Mouse (Mus musculus) left cerebral cortex, adult 8-10 months (tissue): Measurements from ENCODE around the gene Slc22a20. TPM values are rescaled to one million over a fixed set of nuclear protein-coding genes. Genes with fewer than 3 reads are reported as not detected.

Experiments
- DNase-seq, 2 experiments: peaks; one replicate each; pipeline ENCODE4 v3.0.0; 2022; ENCODE audit warnings: low spot score in 2 of 2
- total RNA-seq, 4 experiments: library from RNA; stranded (reverse); gene quantifications; 2 replicates each; pipeline ENCODE4 v1.2.4; 2022

The Slc22a20 gene
- total RNA-seq, 4 experiments from 2014 or later: not detected

GRCm38 (mm10) chr19:5990033-5990432 is 4.1 kb upstream of the Slc22a20 start:
- no peak for DNase-seq

- no peak for DNase-seq
These were observed 3.6 kb upstream of the Slc22a20 start for GRCm38 (mm10) chr19:5989585-5989984.

DNA sequence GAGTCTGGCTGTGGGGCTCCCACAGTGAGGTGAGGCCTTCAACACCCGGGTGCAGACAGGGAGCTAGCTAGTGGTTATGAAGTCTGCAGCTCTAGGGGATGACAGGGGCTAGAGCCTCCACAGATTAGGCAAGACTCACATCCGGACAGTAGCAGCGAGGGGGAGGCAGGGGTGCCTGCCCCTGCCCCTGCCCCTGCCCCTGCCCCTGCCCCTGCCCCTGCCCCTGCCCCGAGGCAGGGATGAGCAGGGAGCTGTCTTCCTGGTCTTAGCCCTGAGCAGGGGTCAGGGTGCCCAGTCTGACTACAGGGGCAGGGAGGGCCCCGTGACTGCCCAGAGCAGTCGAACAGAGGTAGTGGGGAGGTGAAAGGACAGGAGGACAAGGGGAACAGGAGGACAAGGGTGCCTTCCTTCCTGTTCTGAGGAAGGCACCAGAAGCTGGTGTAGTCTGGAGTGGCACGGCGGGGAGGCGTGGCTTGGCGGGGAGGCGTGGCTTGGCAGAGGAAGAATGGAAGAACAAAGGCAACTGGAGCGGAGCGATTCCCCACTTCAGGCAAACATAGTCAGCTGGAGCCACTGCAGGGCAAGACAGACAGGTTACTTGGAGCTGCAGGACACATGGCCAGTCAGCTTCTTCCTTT is 3.0 kb upstream of the Slc22a20 start:
- DNase-seq: no peak

GRCm38 (mm10) chr19:5988027-5988814 is 2.3 kb upstream of the Slc22a20 start:
- no peak for DNase-seq

DNA sequence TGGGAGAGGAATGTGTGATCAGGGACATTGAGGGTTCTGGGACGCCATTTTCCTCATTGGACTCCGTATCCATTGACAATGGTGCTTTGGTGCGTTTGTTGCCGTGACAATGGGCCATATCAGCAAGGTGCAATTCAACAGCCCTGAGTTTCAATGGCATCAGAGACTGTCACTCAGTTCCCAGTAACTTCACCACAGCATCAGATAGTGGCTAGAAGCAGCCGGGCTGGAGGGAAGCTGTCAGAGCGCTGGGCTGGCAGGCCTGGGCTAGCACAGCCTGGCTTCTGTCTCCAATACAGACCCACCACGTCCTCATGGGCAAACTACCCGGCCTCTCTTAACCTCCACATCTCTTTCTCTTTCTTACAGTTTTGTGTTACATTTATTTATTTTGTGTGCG is 5.5 kb downstream of the Slc22a20 start:
- no peak for DNase-seq

DNA sequence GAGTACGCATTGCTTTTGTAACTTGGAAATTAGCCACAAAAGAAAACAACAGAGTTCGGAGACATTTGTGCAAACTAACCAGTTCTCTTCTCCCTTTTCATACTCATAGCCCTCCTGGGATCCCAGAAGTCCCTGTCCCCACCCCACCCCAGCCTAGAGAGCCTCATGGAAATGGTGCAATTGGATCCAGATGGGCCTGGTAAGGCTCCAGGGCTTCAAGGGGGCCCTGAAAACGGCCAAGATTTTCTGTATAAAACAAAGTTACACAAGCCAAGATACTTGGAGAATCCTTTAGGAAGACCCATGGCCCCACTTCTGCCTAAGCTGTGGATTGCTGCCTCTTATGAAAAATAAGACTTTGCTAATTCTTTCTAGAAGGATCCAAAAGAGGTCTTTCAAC is 8.2 kb downstream of the Slc22a20 start:
- no peak for DNase-seq

- peak in 1 of 2 experiments; percentile 26 for DNase-seq
These were observed 10.3 kb downstream of the Slc22a20 start for GRCm38 (mm10) chr19:5975676-5976075.

DNA sequence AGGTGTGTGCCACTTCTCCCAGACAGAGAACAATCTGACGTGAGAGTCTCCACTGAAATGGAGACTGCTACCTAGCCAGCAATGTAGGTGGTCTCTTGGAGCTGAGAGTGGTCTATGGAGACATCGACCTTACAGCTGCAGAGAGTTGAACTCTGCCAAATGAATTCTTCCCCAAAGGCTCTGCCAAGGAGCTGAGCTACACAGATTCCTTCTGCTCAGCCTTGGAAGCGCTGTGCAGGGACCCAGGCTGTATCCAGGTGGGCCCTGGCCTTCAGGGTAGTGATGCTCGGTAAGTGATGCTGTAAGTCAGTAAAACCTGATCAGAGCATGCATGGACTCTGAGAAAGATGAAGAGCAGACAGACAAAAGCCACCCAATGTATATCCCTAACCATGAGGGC is 10.8 kb downstream of the Slc22a20 start:
- DNase-seq: no peak

DNA sequence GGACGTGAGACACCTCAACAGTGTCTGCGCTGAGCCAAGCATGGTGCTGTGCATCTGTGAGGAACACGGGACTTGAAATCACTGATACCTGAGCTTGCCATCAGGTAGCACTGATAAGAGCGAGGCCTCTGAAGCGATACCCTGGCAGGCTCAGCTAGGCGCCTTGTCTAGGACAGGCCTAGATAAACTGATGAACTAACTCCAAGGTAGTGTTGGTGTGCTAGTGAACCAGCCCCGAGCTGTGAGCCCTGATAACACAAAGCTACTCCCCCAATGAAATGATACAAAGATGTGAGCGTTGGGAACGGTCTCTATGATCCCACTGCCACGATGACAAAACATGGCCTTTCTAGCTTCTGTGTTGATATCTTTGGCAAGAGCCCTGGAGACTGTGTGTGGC is 18.3 kb downstream of the Slc22a20 start:
- no peak for DNase-seq

DNA sequence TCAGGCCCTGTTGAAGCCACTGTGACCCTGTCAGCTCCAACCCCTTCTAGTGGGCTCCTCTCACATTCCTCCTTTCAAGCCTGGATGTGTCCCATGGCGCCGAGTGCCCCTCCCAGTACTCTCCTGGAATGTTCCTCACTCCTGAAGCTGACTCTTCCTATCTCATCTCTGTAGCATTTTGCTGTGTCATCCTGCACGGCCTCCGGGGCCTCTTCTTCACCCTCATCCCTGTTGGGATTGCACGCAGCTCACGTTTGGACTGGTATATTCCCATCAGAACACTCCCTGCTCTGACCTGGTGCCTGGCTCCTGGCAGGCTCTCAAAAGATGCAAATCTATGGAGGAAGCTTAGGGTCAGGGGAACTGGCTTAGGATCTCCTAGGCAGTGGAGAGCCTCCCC is 19.2 kb downstream of the Slc22a20 start:
- DNase-seq: no peak

GRCm38 (mm10) chr19:5965910-5966309 is 20.0 kb downstream of the Slc22a20 start:
- no peak for DNase-seq

DNA sequence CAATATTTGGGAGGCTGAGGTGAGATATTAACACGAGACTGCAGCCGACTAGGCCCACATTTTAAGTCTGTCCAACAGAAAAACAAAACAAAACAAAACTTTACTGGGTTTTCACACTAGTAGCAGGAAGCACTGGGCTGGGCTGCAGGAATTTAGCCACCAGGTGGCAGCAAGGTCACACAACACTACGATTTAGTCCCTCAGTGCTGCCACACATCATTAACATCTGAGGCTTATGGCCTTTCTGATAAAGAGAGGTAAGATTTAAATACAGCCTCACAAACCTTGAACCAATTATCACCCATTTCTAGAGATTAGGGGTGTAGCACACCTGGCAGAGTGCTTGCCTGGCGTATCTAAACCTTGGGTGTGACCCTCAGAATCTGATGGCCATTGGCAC is 20.7 kb downstream of the Slc22a20 start:
- DNase-seq: peak in 1 of 2 experiments; percentile 39

DNA sequence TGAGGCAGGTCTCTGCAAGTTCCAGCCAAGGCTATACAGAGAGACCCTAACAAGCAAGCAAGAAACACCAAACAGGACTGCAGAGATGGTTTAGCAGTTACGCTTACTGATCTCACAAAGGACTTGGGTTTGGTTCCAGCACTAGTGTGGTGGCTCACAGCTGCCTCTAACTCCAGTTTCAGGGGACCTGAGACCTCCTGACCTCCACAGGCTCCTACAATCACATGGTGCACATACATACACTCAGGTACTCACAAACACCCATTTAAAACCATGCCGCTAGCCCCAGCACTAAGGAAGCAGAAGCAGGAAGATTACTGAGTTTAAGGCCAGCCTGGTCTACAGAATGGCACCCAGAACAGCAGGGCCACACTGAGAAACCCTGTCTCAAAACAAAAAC is 21.1 kb downstream of the Slc22a20 start:
- DNase-seq: no peak

- peak; percentile 72 to 74 for DNase-seq
These were observed 21.9 kb downstream of the Slc22a20 start, which contains the start of gene Pola2 for GRCm38 (mm10) chr19:5963883-5964562. Pola2 (minus strand) TSS chr19:5964202.

GRCm38 (mm10) chr19:5962651-5963050 is 23.3 kb downstream of the Slc22a20 start:
- DNase-seq: no peak

DNA sequence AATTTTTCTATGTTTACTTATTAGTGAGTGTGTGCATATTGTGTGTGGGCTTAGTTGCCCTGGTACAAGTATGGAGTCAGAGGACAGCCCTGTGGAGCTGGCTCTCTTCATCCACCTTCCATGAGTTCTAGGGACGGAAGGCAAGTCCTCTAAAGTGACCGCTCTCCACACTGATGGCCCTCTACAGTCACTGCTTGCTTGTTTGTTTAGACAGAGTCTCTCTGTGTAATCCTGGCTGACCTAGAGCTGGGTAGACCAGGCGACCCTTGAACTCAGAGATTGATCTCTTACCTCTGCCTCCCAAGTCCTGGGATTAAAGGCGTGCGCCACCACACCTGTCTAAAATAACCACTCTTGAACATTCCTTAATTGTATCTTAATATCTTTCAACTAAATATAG is 28.6 kb downstream of the Slc22a20 start:
- DNase-seq: no peak

DNA sequence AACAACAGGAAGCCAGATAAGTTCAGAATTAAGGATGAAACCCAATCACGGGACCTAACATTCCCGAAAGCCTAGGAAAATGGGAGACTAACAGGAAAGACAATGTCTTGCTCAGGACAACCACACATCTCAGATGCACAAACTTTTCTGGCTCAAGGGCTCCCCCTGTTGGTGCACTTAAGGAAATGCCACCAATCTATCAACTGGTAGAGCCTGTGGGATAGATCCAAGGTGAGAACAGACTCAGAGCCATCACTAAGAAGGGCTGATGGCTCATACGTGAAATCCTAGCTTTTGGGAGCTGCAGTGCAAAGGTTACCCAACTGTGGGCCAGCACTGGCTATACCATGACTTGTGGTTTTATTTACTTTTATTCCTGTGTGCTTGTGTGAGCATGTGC is 29.3 kb downstream of the Slc22a20 start:
- DNase-seq: peak; percentile 36 to 39

GRCm38 (mm10) chr19:5955704-5956670 is 30.0 kb downstream of the Slc22a20 start:
- no peak for DNase-seq

GRCm38 (mm10) chr19:5954936-5955335 is 31.0 kb downstream of the Slc22a20 start:
- DNase-seq: no peak

GRCm38 (mm10) chr19:5954031-5954710 is 31.8 kb downstream of the Slc22a20 start:
- no peak for DNase-seq
